Mouse (Mus musculus) adrenal gland, postnatal 36 days (tissue): Measurements from ENCODE around the gene Gtsf1. TPM values are rescaled to one million over a fixed set of nuclear protein-coding genes. Genes with fewer than 3 reads are reported as not detected.

Source experiments
- DNase-seq, 2 experiments: peaks; one replicate each; pipeline ENCODE4 v3.0.0; 2021; ENCODE audit warnings: mixed read lengths in 1 of 2
- total RNA-seq, 2 experiments: library from RNA; stranded (reverse); gene quantifications; 2 replicates each; pipeline ENCODE4 v1.2.3; 2021

Gtsf1 gene
- total RNA-seq, 2 experiments from 2014 or later, result not detected

- no peak for DNase-seq
These were observed 72.5 kb downstream of the Gtsf1 start for GRCm38 (mm10) chr15:103357817-103358216.

DNA sequence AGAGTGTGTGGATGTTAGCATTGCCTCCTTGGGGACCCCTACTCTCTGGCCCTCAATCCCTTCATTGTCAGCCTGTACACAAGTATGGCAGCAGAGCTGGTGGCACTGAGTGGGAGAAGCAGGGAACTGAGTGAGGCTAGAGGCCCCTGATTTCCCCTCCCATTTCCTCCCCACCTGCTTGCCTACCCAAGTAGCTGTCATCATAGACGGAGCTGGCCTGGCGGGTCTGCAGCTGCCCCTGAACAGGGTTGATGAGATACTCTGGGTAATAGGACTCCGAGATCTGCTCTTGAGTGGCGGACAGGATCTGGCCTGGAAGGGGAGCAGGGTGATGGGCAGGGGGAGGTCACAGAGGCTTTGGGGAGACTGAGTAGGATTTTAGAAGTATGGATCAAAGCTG lies 74.1 kb downstream of the Gtsf1 start:
- no peak for DNase-seq

- no peak for DNase-seq
These were observed 74.8 kb downstream of the Gtsf1 start for GRCm38 (mm10) chr15:103355420-103355819.

DNA sequence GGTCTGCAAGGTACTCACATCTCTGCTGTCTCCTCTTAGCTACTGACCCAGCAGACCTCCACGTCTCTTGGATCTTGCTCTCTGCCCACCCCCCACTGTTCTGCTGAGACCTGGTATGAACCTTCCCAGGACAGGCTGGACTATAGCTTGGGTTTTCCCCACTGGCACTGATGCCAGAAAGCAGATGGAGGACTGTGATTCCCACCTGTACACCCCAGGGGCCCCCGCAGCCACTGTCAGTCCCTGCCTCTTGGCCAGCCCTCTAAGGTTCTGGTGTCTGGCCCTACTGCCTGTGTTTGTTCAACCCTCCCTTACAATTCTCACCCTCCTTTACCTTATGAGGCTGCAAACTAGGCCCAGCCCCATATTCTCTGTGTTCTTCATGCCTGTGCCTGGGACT lies 75.6 kb downstream of the Gtsf1 start:
- no peak for DNase-seq

DNA sequence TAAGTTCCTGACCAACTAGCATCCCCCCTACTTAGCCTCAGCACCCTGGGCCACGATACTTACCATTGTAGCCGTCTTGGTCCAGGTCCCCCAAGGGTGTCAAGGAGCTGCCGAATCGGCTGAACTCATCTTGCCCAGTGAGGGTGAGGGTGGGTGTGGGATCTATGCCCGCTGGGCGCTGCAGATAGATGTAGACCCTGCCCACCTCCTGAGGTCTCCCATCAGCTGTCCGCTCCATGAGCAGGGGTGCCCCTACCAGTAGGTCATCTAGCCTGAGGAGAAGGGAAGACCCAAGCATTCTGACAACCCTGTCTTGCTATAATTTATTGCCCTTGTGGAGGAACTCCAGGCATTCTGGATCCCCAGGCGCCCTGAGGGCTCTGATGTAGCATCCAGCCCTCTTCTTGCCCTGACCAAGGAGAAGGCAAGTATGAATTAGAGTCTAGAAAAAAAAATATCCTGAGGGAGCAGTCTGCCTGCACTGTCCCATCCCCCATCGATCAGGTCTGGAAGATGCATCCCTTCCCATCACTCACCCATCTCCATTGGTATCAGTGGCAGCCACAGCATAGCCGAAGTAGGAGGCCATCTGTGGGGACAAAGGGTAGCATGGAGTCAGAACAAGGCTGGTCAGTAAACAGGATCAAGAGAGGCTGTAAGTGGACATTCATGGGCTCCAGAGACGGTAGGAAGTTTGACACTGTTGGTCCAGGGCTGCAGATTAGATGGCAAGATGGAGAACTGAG lies 76.6 kb downstream of the Gtsf1 start:
- no peak for DNase-seq

- peak; percentile 59 to 76 for DNase-seq
These were observed 77.4 kb downstream of the Gtsf1 start for GRCm38 (mm10) chr15:103352856-103353255.

Other genes with a start within 250 kb of the Gtsf1 start
- gene Cbx5, start 190.7 kb downstream of the Gtsf1 start, total RNA-seq, result 10 to 100 TPM; 79.0 to 82.6 TPM
- 100 to 1,000 TPM; 193 to 199 TPM for gene Hnrnpa1, start 190.0 kb downstream of the Gtsf1 start, total RNA-seq
- gene Nfe2, start 172.1 kb downstream of the Gtsf1 start, total RNA-seq, result under 1 TPM; 0.16 to 0.43 TPM
- 100 to 1,000 TPM; 144 to 150 TPM for gene Copz1, start 157.8 kb downstream of the Gtsf1 start, total RNA-seq
- not detected for gene Gpr84, start 119.9 kb downstream of the Gtsf1 start, total RNA-seq
- 10 to 100 TPM; 11.8 to 13.3 TPM for gene Zfp385a, start 90.4 kb downstream of the Gtsf1 start, total RNA-seq
- gene Itga5, start 63.7 kb downstream of the Gtsf1 start, total RNA-seq, result 10 to 100 TPM; 37.0 to 37.4 TPM
- gene Gtsf2, start 18.0 kb upstream of the Gtsf1 start, total RNA-seq, result not detected
- 1 to 10 TPM; 4.1 to 5.5 TPM for gene Nckap1l, start 23.3 kb upstream of the Gtsf1 start, total RNA-seq
- gene Pde1b, start 72.6 kb upstream of the Gtsf1 start, total RNA-seq, result 1 to 10 TPM; 2.5 to 8.7 TPM
- gene Ppp1r1a, start 107.5 kb upstream of the Gtsf1 start, total RNA-seq, result 10 to 100 TPM; 16.6 to 19.9 TPM
- gene Glycam1, start 134.6 kb upstream of the Gtsf1 start, total RNA-seq, result not detected